Mouse (Mus musculus) T-helper 17 cell (primary cell): Measurements from ENCODE around the gene Crtap.
"Not testable (repeated sequence)": the region's sequence is repeated elsewhere in the genome, so short reads cannot be mapped to it uniquely, and the experiment has no call there.

Source experiments
- in situ Hi-C, 2 experiments: fragments of 300-600 bp; cut with MboI, MseI; formaldehyde crosslinking; loops; 1 replicate in 1 of 2; 2 replicates in 1 of 2; pipeline ENCODE4 v1.15.1; 2025; ENCODE audit warnings: high pct_unique_total_duplicates in 2 of 2

Gene Crtap

DNA sequence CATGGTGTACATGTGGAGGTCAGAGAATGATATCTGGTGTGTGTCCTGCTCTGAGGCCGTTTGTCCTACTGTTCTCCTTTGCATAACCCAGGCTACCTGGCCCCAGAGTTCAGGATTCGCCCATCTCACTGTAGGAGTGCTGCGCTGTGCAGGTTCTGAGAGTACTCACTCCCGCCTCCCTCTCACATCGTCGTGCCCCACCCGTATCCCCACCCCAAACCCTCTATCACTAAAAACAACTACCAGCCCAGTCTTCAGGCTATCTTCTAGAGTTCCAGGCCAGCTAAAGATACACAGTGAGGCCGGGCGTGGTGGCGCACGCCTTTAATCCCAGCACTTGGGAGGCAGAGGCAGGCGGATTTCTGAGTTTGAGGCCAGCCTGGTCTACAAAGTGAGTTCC lies 9.2 kb upstream of the Crtap start:
- in situ Hi-C loops, result no loop called here

DNA sequence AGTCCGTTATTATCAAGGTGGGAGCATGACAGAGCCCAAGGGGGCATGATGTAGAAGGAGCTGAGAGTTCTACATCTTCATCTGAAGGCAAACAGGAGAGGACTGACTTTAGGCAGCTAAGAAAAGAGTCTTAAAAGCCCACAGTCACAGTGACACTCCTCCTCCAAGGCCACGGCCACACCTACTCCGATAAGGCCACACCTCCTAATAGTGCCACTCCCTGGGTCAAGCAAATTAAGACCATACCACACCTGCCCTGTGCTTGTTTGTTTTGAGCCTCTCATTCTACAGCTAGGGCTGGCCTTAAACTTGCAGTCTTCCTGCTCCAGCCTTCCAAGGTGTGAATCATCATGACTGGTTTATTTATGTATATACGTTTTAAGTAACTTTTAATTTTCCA lies 4.8 kb upstream of the Crtap start:
- in situ Hi-C loops, result no loop called here

DNA sequence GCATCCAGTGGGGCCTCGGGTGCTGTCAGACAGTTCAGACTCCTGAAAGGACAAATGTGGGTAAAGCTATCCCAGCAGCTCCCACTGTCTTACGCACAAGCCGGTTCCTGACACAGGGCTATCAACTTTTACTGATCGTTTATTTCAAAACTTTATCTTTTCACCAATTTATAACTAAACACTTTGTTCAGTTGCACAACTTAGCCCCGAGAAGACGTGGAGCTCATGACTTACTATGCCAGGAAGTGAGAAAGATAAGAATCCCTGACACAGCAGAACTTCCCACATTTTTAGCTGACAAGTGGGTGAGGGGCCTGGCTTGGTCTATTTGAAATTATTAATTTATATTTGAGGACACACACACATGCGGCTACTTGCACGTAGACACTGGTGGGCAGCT lies 4.2 kb upstream of the Crtap start:
- in situ Hi-C loops, result no loop called here

DNA sequence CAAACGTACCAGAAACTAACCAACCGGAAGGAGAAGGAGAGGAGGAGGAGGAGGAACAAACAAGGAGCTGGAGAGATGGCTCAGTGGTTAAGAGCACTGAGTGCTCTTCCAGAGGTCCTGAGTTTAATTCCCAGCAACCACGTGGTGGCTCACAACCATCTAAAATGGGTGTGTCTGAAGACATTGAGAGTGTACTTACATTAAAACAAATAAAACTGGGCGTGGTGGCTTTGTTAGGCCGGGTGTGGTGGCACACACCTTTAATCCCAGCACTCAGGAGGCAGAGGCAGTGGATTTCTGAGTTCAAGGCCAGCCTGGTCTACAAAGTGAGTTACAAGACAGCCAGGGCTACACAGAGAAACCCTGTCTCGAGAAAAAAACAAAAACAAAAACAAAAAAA lies 3.7 kb upstream of the Crtap start:
- in situ Hi-C loops, result not testable (repeated sequence)

DNA sequence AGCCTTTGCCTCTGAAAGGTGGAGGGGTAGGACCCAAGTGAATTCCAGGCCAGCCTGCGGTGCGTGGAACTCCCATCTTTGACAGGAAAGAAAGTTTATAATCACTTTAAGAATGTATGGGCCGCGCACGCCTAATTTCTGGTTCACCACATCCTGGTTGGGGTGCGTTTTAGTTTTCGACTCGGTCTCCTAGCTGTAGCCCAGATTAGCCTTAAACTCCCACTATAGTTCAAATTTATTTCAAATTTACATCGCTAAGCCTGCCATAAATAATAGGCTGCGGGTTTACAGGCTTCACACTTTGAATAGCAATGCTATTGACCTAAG lies 237 bp upstream of the Crtap start:
- in situ Hi-C loops, result no loop called here

DNA sequence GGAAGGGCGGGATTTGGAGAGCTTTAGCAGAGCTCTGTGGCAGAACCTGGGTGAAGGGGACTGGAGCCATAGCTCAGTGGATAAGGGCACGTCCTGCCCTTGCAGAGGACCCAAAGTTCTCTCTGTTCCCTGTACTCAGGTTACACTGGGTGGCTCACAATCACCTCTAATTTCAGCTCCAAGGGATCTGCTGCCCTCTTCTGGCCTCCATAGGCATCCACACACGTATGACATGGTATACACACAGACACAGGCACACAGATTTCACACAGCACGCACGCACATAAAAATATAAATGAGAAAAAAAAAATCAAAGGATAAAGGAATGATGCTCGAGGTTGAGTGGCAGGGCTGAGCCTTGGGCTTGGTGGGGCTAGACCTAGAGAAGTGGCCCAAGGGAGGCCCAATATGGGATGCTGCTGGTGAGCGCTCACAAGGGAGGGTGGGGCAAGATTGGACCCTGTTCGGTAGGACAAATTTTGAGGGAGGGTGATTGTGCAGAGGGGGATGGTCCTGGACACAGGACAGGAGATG lies 1.0 kb downstream of the Crtap start:
- in situ Hi-C loops, result loop anchor here in 1 of 2 experiments (5.0 to 10.0 kb wide), 2 partner anchors 67 to 395 kb away; no protein-coding TSS in a partner anchor

DNA sequence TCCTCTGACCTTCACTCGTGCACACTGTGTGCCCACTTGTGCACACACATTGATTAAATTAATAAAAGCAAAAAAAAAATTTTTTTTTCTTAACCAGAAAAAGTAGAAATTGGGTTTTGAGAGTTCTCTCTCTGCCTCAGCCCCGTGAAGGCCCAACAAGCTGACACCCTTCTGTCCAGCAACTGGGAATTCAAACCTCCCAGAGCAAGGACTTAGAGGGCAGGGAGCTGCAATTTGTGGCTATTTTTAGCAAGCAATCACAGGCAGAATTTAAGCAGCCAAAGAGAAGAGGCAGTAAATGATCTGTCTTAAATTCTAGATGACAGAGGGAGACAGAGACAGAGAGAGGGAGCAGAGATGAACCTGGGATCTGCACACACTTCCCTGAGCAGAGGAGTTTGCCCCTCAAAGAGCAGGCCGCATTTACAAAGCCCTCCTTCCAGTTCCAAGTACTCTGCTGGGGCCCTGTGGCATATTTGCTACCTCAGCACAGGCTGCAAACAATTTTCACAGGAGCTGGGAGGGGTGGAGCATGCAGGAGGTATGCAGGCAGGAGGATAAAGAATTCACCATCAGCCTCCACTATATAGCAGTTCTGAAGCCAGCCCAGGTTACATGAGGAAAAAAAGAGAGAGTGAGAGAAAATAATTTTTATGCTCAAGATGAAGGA lies 1.6 kb downstream of the Crtap start:
- in situ Hi-C loops, result loop anchor here in 1 of 2 experiments (5.0 to 10.0 kb wide), 2 partner anchors 67 to 394 kb away; no protein-coding TSS in a partner anchor

DNA sequence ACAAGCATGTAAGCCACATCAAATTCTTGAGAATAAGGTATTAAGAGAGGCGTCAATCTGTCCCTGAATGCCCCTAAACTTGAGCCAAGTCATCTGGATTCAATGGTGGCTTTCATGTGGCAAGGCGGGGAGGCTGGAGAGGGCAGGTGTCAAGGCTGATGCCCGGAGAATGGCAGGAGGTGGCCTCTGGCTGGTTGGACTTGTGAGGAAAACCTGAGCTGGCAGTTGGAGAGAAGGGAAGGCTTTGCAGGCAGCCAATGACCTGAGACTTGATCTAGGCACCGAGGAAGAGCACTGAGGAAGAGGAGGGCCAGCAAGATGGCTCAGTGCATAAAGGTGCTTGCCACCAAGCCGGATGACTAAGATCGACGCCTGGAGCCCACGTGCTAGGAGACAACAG lies 2.2 kb downstream of the Crtap start:
- in situ Hi-C loops, result loop anchor here in 1 of 2 experiments (5.0 to 10.0 kb wide), 2 partner anchors 66 to 393 kb away; no protein-coding TSS in a partner anchor

DNA sequence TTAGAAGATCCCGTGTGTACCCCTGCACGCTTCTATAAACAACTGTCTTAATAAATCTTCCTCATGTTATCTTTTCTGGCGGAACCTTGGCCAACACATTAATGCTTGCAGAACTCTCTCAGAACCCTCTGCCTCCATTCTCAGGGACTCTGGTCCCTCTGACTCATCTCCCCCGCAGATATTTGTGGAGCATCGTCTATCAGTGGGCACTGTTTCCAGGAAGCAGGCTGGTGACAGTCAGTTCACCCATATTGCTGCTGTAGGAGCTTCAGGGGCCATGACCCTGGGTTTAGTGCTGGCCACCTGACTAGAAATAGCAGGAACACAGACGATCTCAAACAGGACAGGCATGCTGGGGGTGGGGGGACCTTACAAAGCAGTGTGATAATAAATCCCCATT lies 3.4 kb downstream of the Crtap start:
- in situ Hi-C loops, result loop anchor here in 1 of 2 experiments (5.0 to 10.0 kb wide), 2 partner anchors 65 to 392 kb away; no protein-coding TSS in a partner anchor

DNA sequence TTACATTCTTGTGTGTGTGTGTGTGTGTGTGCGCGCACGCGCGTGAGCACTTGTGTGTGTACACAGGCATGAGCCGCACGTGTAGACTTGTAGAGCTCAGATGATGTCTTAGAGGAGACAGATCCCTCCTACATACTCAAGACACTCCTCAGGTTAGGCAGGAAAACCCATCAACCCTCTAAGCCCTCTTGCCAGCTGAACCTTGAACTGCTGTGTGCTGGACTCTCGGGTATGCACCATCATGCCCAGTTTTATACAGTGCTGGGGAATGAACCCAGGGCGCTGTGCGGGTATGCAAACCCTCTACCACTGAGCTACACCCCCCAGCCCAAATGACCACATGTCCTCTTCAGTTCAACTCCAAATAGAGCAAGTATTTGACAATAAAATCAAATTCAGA lies 5.3 kb downstream of the Crtap start:
- in situ Hi-C loops, result loop anchor here in 1 of 2 experiments (5.0 to 10.0 kb wide), 2 partner anchors 63 to 390 kb away; no protein-coding TSS in a partner anchor

DNA sequence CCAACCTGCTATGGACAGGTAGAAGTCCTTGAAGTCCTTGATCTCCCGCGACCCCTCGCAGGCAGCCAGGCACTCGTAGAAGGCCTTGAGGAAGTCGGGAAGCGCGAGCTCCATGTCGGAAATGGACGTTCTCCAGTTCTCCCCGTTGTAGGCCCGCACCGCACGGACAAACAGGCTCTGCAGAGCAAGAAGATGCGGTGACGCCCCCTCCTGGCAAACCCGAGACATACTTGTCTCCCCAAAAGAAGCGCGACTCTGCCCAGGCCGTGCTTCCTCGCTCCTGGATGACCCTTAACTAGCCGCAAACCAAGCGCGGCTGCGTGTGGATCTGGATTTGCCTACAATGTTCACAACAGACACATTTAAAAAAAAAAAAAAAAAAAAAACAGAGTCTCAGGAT lies 5.8 kb downstream of the Crtap start:
- in situ Hi-C loops, result loop anchor here (5.0 to 10.0 kb wide), 3 partner anchors 57 to 390 kb away; no protein-coding TSS in a partner anchor

DNA sequence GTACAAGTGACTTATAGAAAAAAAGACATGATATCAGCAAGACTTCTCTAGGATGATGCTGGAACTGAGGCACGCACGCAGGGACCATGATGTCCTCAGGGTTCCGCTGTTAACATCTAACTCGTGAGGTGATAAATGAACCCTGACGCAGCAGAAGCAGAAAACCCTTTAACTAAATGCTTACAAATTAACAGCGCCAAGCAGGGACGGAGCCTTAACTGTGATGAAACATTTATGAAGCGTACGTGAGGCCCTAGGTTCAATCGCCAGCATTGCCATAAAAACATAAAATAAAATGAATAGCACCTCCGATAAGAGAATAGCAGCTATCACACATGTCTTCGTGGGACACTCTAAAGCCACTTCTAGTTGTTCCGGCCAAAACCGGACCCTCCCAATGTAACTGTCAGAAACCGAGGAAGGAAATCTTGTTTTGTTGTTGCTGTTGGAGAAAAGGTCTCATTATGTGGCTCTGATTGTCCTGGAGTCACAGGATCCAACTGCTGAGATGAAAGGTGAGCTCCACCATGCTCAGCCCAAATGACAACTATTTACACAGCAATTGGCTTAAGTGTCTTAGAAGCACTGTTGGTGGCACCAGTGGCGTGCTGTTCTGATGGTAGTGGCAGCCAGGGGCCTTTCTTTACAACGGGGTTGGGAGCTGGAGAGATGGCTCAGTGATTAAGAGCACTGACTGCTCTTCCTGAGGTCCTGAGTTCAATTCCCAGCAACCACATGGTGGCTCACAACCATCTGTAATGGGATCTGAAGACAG lies 7.4 kb downstream of the Crtap start:
- in situ Hi-C loops, result loop anchor here (5.0 to 10.0 kb wide), 2 partner anchors 56 to 388 kb away; no protein-coding TSS in a partner anchor

DNA sequence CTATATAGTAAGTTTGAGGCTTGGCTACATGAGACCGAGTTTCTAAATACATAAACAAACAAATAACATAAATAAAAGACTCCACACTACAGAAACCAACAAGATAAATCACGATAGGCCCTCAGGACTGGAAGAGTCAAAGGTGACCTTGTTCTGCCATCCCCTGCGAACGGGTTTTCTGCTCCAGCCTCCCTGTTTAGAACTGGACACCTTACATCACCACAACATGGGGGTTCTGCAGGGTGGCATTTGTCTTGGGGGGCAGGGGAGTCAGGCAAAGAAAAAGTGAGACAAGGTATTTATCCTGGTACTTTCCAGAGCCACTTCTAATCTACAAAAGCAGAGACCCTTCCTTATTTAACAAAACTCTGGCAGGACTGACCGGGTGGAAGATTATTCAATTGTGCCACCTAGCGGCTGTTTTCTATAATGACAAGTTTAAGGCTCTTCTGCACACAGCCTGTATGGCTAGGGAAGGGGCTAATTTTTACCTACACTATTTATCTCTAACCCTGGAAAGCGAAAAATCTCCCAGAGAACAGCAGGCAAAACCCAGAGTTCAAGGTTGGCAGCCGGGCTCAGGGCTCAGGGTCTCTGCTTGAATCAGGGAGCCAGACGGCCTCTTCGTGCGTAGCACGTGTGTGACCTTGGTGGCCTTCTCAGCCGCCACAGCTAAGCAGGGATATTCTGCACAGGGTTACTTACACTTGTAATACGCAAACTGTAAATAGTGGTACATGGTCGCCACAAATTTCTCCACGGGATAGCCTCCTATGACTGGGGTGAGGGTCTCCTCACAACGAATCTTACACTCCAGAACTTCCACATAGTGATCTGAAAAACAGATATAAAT lies 9.4 kb downstream of the Crtap start:
- in situ Hi-C loops, result loop anchor here (5.0 to 10.0 kb wide), 2 partner anchors 54 to 386 kb away; no protein-coding TSS in a partner anchor

DNA sequence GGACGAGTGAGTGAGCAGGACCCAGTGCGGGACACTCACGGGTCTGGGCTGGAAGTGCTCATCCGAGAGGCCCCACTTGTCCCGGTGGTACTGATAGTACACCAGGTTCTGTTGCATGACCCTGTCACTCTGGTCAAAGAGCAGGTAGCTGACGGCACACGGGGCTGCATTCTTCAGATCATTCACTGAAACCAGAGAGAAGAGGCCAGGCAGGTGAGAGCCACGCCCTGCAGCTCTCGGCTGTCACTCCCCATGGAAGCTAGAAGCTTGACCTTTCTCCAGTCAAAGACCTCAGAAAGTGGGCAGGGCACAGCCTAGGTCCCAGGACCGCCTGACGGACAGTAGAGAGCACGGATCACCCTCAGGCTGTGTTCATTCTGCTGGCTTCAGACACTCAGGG lies 10.6 kb downstream of the Crtap start:
- in situ Hi-C loops, result loop anchor here (5.0 to 10.0 kb wide), 2 partner anchors 53 to 385 kb away; no protein-coding TSS in a partner anchor

DNA sequence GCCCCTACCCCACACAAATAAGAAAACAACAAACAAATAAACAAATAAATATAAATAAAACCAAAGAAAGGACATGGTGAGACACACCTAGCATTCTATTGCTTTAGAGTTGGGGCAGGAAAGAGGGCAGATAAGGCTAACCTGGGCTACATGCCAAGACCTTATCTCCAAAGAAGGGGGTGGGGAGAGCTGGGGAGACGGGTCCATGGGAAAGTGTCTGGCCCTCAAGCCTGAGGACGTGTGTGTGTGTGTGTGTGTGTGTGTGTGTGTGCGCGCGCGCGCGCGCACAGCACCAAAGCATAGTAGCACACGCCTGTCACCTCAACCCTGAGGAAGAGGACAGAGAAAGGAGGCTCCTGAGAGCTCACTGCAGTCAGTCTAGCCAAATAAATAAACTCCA lies 13.3 kb downstream of the Crtap start:
- in situ Hi-C loops, result no loop called here

DNA sequence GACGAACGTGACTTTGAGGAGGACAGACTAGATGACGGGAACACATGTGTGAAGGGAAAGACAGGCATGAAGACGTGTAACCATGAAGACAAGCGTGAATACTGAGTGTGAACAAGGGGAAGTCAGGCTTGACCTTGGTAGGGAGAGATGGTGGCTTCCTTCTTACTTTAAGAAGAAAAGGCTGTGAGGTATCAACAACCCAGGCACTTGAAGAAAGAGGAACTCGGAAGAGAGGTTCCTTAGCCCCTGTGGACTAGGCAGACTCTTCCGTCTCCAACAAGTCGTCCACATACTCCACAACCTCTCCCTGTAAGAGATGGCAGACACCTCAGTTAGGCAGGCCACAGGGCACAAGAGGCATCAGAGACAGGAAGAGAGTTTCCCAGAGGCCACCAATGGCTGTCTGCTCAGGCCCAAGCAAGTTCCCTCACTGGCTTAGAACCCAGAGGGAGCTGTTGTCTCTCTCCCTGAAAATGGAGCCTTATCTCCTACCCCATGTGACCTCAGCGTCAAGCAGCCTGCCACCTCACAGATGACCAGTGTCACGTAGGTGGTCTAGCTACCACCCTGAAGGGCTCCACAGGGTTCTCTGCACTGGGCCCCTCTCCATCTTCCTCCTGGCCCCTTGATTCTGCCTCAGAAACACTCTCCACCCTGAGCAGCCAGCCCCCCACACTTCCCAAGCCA lies 15.1 kb downstream of the Crtap start:
- in situ Hi-C loops, result no loop called here

DNA sequence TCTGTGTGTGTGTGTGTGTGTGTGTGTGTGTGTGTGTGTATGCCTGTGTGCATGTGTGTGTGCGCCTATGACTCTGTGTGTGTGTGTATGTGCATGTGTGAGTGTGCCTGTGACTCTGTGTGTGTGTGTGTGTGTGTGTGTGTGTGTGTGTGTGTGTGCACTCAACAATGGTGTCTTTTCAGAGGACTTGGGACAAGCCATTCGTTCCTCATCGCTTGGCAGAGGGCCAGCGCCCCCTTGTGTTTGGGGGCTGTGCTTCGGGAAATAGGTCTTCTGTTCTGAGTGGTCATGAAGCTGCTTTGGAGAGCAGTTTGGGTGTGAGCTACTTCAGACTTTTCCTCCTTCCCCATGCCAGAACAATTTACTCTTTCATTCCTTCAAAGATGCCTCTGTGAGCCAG lies 18.8 kb downstream of the Crtap start:
- in situ Hi-C loops, result not testable (repeated sequence)

DNA sequence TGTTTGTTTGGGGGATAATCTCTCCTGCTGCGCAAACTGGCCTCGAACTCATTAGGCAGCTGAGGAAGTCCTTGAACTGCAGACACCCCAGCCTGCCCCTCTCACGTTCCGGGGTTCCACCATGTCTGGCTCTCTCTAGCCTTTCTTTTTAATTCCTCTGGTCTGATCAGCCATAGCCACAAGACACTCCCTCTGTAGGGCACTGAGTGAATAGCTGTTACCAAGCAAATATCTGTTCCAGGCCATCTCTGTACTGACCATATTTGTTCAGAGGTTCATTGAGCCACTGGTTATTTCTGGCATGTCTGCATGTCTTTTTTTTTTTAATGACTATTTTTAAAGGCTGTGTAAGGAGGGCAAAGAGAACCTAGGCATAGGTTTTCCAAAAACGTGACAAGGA lies 21.1 kb downstream of the Crtap start:
- in situ Hi-C loops, result loop anchor here in 1 of 2 experiments (10.0 kb wide), 1 partner anchor 715 kb away; no protein-coding TSS in a partner anchor

DNA sequence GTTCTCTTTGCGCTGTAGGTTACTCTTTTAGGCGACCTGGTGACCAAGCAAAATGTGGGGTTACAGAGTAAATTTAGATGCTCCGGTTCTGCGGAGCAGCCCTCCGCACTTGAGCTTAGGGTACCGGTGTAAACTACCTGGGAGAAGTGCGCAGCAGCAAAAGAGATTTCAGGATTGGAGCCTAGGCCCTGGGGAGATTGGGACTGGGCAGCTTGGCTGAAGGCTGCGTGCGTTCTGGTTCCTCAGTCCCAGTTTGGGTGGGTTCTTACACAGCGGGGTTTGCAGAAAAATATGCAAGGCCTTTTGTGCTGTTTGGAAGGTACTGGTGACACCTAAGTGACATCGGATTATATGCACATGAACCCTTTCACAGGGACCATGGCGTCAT lies 22.0 kb downstream of the Crtap start:
- in situ Hi-C loops, result loop anchor here in 1 of 2 experiments (10.0 kb wide), 1 partner anchor 716 kb away; no protein-coding TSS in a partner anchor

DNA sequence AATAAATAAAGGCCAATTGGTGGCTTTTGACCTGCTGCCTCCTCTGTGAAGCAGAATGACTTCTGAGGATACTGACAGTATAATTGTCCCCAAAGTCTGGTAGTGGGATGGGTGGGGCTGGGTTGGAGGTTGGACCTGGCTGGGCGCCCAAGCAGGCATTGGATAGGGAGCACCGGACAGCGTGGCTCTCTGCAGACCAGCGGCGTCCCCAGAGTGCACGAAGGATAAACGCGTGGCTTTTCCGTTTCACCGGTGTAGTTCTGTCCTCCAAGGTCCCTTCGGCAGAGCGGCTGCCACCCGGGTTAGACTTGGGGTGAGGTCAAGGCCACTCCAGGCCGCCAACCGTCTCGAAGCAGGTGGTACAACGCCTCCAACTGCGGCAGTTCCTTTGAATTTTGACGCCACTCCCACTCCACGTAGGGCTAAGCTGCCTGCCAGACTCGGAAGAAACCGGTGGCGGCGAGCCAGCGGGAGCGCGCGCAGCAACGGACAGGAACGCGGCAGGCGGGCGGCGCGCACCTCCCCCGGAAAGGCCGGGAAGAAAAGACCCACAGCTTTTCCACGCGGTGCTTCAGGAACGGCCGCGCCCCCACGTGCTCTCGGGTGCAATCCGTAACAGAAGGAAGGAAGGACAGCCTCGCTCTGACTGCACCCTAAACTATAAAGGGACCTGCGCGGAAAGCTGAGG lies 22.5 kb downstream of the Crtap start:
- in situ Hi-C loops, result loop anchor here in 1 of 2 experiments (10.0 kb wide), 1 partner anchor 717 kb away; no protein-coding TSS in a partner anchor
